Mouse (Mus musculus): ENCODE measurements around the gene Tpk1.

Tpk1 gene

GRCm38 (mm10) chr6:43354562-43355241 is 311.4 kb downstream of the Tpk1 start:
- DNase-seq (ENCODE audit: low read depth, low spot score): no peak

GRCm38 (mm10) chr6:43353446-43353845 is 312.6 kb downstream of the Tpk1 start:
- DNase-seq (ENCODE audit: low read depth, low spot score): no peak

GRCm38 (mm10) chr6:43349083-43349482 is 317.0 kb downstream of the Tpk1 start:
- no peak for DNase-seq (ENCODE audit: low read depth, low spot score)

GRCm38 (mm10) chr6:43347637-43348036 is 318.4 kb downstream of the Tpk1 start:
- no peak for DNase-seq (ENCODE audit: low read depth, low spot score)

GRCm38 (mm10) chr6:43343006-43343405 is 323.1 kb downstream of the Tpk1 start:
- DNase-seq (ENCODE audit: low read depth, low spot score): no peak

- DNase-seq (ENCODE audit: low read depth, low spot score): no peak
These were observed 323.7 kb downstream of the Tpk1 start for GRCm38 (mm10) chr6:43342386-43342785.

- DNase-seq (ENCODE audit: low read depth, low spot score): no peak
These were observed 327.3 kb downstream of the Tpk1 start for GRCm38 (mm10) chr6:43338804-43339203.

GRCm38 (mm10) chr6:43337491-43337961 is 328.6 kb downstream of the Tpk1 start:
- DNase-seq (ENCODE audit: low read depth, low spot score): no peak

GRCm38 (mm10) chr6:43335619-43336234 is 330.4 kb downstream of the Tpk1 start:
- DNase-seq (ENCODE audit: low read depth, low spot score): no peak

GRCm38 (mm10) chr6:43333479-43333878 is 332.6 kb downstream of the Tpk1 start:
- no peak for DNase-seq (ENCODE audit: low read depth, low spot score)

GRCm38 (mm10) chr6:43312961-43313656 is 353.0 kb downstream of the Tpk1 start:
- no peak for DNase-seq (ENCODE audit: low read depth, low spot score)

- no peak for DNase-seq (ENCODE audit: low read depth, low spot score)
These were observed 353.5 kb downstream of the Tpk1 start for GRCm38 (mm10) chr6:43312546-43312945.

GRCm38 (mm10) chr6:43310071-43310470 is 356.0 kb downstream of the Tpk1 start:
- no peak for DNase-seq (ENCODE audit: low read depth, low spot score)

- DNase-seq (ENCODE audit: low read depth, low spot score): no peak
These were observed 356.6 kb downstream of the Tpk1 start, which contains the start of gene Nobox for GRCm38 (mm10) chr6:43309454-43309853. Nobox (minus strand) TSS chr6:43309554.

- no peak for DNase-seq (ENCODE audit: low read depth, low spot score)
These were observed 368.6 kb downstream of the Tpk1 start for GRCm38 (mm10) chr6:43297508-43297850.

- no peak for DNase-seq (ENCODE audit: low read depth, low spot score)
These were observed 369.1 kb downstream of the Tpk1 start for GRCm38 (mm10) chr6:43296798-43297507.

GRCm38 (mm10) chr6:43295908-43296307 is 370.2 kb downstream of the Tpk1 start:
- no peak for DNase-seq (ENCODE audit: low read depth, low spot score)
